Mouse (Mus musculus): ENCODE data around the gene Tnfsf12.

DNA sequence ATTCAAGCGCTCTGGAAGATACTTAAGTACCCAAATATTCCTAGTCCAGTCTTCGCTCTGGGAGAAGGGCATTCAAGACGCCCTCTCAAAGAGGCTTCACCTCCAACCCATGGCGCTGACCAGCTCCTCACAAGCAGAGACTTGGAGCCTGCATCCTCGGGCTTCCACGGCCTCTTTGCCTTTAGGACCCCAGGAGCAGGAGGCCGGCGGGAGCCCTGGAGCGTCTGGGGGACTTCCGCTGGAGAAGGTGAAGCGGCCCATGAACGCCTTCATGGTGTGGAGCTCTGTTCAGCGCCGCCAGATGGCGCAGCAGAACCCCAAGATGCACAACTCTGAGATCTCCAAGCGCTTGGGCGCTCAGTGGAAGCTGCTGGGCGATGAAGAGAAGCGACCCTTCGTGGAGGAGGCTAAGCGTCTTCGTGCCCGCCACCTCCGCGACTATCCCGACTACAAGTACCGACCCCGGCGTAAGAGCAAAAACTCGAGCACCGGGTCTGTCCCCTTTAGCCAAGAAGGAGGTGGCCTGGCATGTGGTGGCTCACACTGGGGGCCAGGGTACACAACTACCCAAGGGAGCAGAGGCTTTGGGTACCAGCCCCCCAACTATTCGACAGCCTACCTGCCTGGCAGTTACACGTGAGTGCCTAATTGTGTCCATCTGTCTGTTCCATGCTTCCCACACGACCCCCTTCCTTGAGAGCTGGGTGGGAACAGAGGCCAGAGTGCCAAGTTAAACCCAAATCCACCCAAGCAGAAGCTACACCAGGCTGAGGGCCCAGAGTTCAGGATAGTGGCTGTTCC is 40.2 kb downstream of the Tnfsf12 start, which contains the start of gene Sox15:
- peak; percentile 68 for TF ChIP-seq CTCF (IDR thresholded peaks at IDR 0.05; ENCODE audit: extremely low read depth, insufficient read length, insufficient replicate concordance, low read depth, low read length)
- TF ChIP-seq POLR2A (IDR thresholded peaks at IDR 0.05; ENCODE audit: low read depth, low read length): no peak
